Mouse (Mus musculus): ENCODE results near the gene 1810009A15Rik. TPM values are rescaled to one million over a fixed set of nuclear protein-coding genes. Genes with fewer than 3 reads are reported as not detected.

1810009A15Rik gene
- total and polyA plus RNA-seq, 3 experiments: 157 to 218 (median 161) TPM

- TF ChIP-seq MAX (IDR thresholded peaks at IDR 0.05; ENCODE audit: low read length): peak; percentile 63
- peak; percentile 76; the same call in 1 of the 2 replicates for TF ChIP-seq KAT2A (IDR thresholded peaks at IDR 0.05; ENCODE audit: insufficient replicate concordance, low read length)
- peak; percentile 96 for TF ChIP-seq POLR2AphosphoS2 (IDR thresholded peaks at IDR 0.05; ENCODE audit: low read depth, low read length)
- no peak for TF ChIP-seq USF2 (conservative IDR thresholded peaks at IDR 0.05; ENCODE audit: low read depth, low read length)
- TF ChIP-seq TCF12 (IDR thresholded peaks at IDR 0.05; ENCODE audit: low read depth, low read length): peak; percentile 93
- no peak for TF ChIP-seq PAX5 (IDR thresholded peaks at IDR 0.05; ENCODE audit: low read length)
- TF ChIP-seq TBP (conservative IDR thresholded peaks at IDR 0.05; ENCODE audit: low read depth, low read length): peak; percentile 44; the same call in 1 of the 2 replicates
- peak; percentile 73; the same call in 1 of the 2 replicates for TF ChIP-seq ELF1 (IDR thresholded peaks at IDR 0.05; ENCODE audit: low read depth, low read length)
Measured at GRCm38 (mm10) chr19:8897865-8898495, 9.3 kb downstream of the 1810009A15Rik start, which contains the start of gene Ganab (continued).

- H3K79me2 ChIP-seq (replicated peaks; ENCODE audit: control insufficient read depth, extremely low read depth, insufficient read depth, poor library complexity, severe bottlenecking): peaks cover 74% of the 10 kb centered on the region
- H3K27ac ChIP-seq (ENCODE audit: insufficient read depth, low read depth): peak overlapping the region; percentile 29
- H3K36me3 ChIP-seq (replicated peaks in 1 of 2; ENCODE audit: control insufficient read depth in 1 of 2, insufficient read depth in 1 of 2, low read length in 1 of 2): peaks cover 30 to 48% of the 10 kb centered on the region in 2 experiments
- in situ Hi-C loops (cut with MboI; ENCODE audit: low pct_ligation_motif_present, low pct_unique_long_range_greater_than_20kb, low sequenced_read_pairs) (loop anchor here (5.0 kb wide), 1 partner anchor 39 kb away; no protein-coding TSS in a partner anchor), dilution Hi-C loops (cut with MboI; ENCODE audit: extremely low pct_ligation_motif_present, extremely low pct_unique_long_range_greater_than_20kb, low sequenced_read_pairs) (no loop called here)
- H3K27me3 ChIP-seq (replicated peaks): no peaks in the 10 kb centered on the region
- H3K9me3 ChIP-seq (replicated peaks; ENCODE audit: low read length): no peaks in the 10 kb centered on the region
- H3K4me2 ChIP-seq (ENCODE audit: insufficient read depth, low read depth, poor library complexity, severe bottlenecking): peak overlapping the region; percentile 96; the same call in 1 of the 2 replicates
- H3K9ac ChIP-seq (ENCODE audit: insufficient read depth, low read depth): peak overlapping the region; percentile 85
- peak overlapping the region; percentile 82 to 99 (median 99) for H3K4me3 ChIP-seq (replicated peaks in 1 of 3; ENCODE audit: low read depth in 2 of 3, low read length in 2 of 3, poor library complexity in 1 of 3)
- peaks cover 32 to 71% of the 10 kb centered on the region in 2 experiments for H3K4me1 ChIP-seq (ENCODE audit: control insufficient read depth in 1 of 2, insufficient read depth in 2 of 2)
- DNase-seq (ENCODE audit: extremely low read depth): peak; percentile 29
- TF ChIP-seq JUND (conservative IDR thresholded peaks at IDR 0.05; ENCODE audit: low read depth, low read length) (no peak), CHD2 (IDR thresholded peaks at IDR 0.05; ENCODE audit: low read length) (no peak), ZMIZ1 (IDR thresholded peaks at IDR 0.05; ENCODE audit: low read depth, low read length) (no peak), SMC3 (IDR thresholded peaks at IDR 0.05; ENCODE audit: low read depth, low read length) (no peak), JUN (IDR thresholded peaks at IDR 0.05; ENCODE audit: insufficient read depth, low read depth, low read length) (no peak), MAFK (IDR thresholded peaks at IDR 0.05; ENCODE audit: insufficient replicate concordance, low read length) (no peak), ELF1 (IDR thresholded peaks at IDR 0.05; ENCODE audit: low read depth, low read length) (no peak), KAT2A (IDR thresholded peaks at IDR 0.05; ENCODE audit: insufficient replicate concordance, low read length) (no peak), ZNF384 (IDR thresholded peaks at IDR 0.05; ENCODE audit: low read depth, low read length) (no peak)
Measured at GRCm38 (mm10) chr19:8898576-8898975, 9.9 kb downstream of the 1810009A15Rik start.

- in situ Hi-C loops (cut with MboI; ENCODE audit: low pct_ligation_motif_present, low pct_unique_long_range_greater_than_20kb, low sequenced_read_pairs): loop anchor here (5.0 kb wide), 1 partner anchor 38 kb away; no protein-coding TSS in a partner anchor
- Histone ChIP-seq H3K4me1 (ENCODE audit: control insufficient read depth in 1 of 2, insufficient read depth in 2 of 2) (peaks cover 32 to 68% of the 10 kb centered on the region in 2 experiments), H3K4me3 (replicated peaks in 1 of 3; ENCODE audit: low read depth in 2 of 3, low read length in 2 of 3, poor library complexity in 1 of 3) (peak overlapping the region; percentile 82 to 99 (median 99)), H3K9ac (ENCODE audit: insufficient read depth, low read depth) (peak overlapping the region; percentile 85), H3K27me3 (replicated peaks) (no peaks in the 10 kb centered on the region), H3K79me2 (replicated peaks; ENCODE audit: control insufficient read depth, extremely low read depth, insufficient read depth, poor library complexity, severe bottlenecking) (peaks cover 69% of the 10 kb centered on the region), H3K27ac (ENCODE audit: insufficient read depth, low read depth) (no peak overlapping the region), H3K36me3 (replicated peaks in 1 of 2; ENCODE audit: control insufficient read depth in 1 of 2, insufficient read depth in 1 of 2, low read length in 1 of 2) (peaks cover 33 to 52% of the 10 kb centered on the region in 2 experiments), H3K9me3 (replicated peaks; ENCODE audit: low read length) (no peaks in the 10 kb centered on the region), H3K4me2 (ENCODE audit: insufficient read depth, low read depth, poor library complexity, severe bottlenecking) (peak overlapping the region; percentile 96)
- TF ChIP-seq EP300 (IDR thresholded peaks at IDR 0.05; ENCODE audit: low read length) (no peak), E2F4 (IDR thresholded peaks at IDR 0.05; ENCODE audit: insufficient replicate concordance, low read depth, low read length) (no peak), ZKSCAN1 (IDR thresholded peaks at IDR 0.05; ENCODE audit: borderline replicate concordance, low read depth, low read length) (no peak)
- DNase-seq (ENCODE audit: extremely low read depth): no peak
- dilution Hi-C loops (cut with MboI; ENCODE audit: extremely low pct_ligation_motif_present, extremely low pct_unique_long_range_greater_than_20kb, low sequenced_read_pairs): no loop called here
Measured at GRCm38 (mm10) chr19:8899079-8899478, 10.4 kb downstream of the 1810009A15Rik start.

Measured in CH12.LX (cell line).